Mouse (Mus musculus): ENCODE measurements at regions not wholly inside any gene's neighbourhood (a gene's known extent, or its start where the extent isn't known, plus 50 kb on each side); places are given as distances from the start of the nearest gene placed in this dataset.

- intact Hi-C loops (cut with DNase I): no loop called here
- DNase-seq (ENCODE audit: low spot score in 2 of 2): no peak
Measured at GRCm38 (mm10) chr5:41206462-41206861, 501.5 kb downstream of the Rab28 start.

GRCm38 (mm10) chr5:41204417-41204816 lies 503.5 kb downstream of the Rab28 start:
- no peak for DNase-seq (ENCODE audit: low spot score in 2 of 2)
- intact Hi-C loops (cut with DNase I): no loop called here

GRCm38 (mm10) chr5:41187193-41187592 lies 520.8 kb downstream of the Rab28 start:
- DNase-seq (ENCODE audit: low spot score in 2 of 2): no peak
- intact Hi-C loops (cut with DNase I): no loop called here

GRCm38 (mm10) chr5:41177220-41177619 lies 530.7 kb downstream of the Rab28 start:
- DNase-seq (ENCODE audit: low spot score in 2 of 2): no peak
- intact Hi-C loops (cut with DNase I): no loop called here

GRCm38 (mm10) chr5:41165870-41166626 lies 541.9 kb downstream of the Rab28 start:
- intact Hi-C loops (cut with DNase I): no loop called here
- DNase-seq (ENCODE audit: low spot score in 2 of 2): peak; percentile 5 to 21

GRCm38 (mm10) chr5:41125050-41125449 lies 582.9 kb downstream of the Rab28 start:
- peak in 1 of 2 experiments; percentile 25 for DNase-seq (ENCODE audit: low spot score in 2 of 2)
- intact Hi-C loops (cut with DNase I): loop anchor here (2.0 kb wide), 1 partner anchor 644 kb away; no protein-coding TSS in a partner anchor

GRCm38 (mm10) chr5:41117658-41118057 lies 590.3 kb downstream of the Rab28 start:
- DNase-seq (ENCODE audit: low spot score in 2 of 2): no peak
- intact Hi-C loops (cut with DNase I): no loop called here

GRCm38 (mm10) chr5:41087773-41088172 lies 620.2 kb downstream of the Rab28 start:
- DNase-seq (ENCODE audit: low spot score in 2 of 2): no peak
- intact Hi-C loops (cut with DNase I): no loop called here

- intact Hi-C loops (cut with DNase I): no loop called here
- DNase-seq (ENCODE audit: low spot score in 2 of 2): peak in 1 of 2 experiments; percentile 5
Measured at GRCm38 (mm10) chr5:41076412-41076811, 631.5 kb downstream of the Rab28 start.

GRCm38 (mm10) chr5:41061646-41062045 lies 646.3 kb downstream of the Rab28 start:
- intact Hi-C loops (cut with DNase I): no loop called here
- no peak for DNase-seq (ENCODE audit: low spot score in 2 of 2)

- intact Hi-C loops (cut with DNase I): no loop called here
- DNase-seq (ENCODE audit: low spot score in 2 of 2): no peak
Measured at GRCm38 (mm10) chr5:41061222-41061621, 646.7 kb downstream of the Rab28 start.

- intact Hi-C loops (cut with DNase I): no loop called here
- DNase-seq (ENCODE audit: low spot score in 2 of 2): peak in 1 of 2 experiments; percentile 23
Measured at GRCm38 (mm10) chr5:41058015-41058414, 649.9 kb downstream of the Rab28 start.

- peak; percentile 51 to 55 for DNase-seq (ENCODE audit: low spot score in 2 of 2)
- intact Hi-C loops (cut with DNase I): no loop called here
Measured at GRCm38 (mm10) chr5:41051948-41052347, 656.0 kb downstream of the Rab28 start.

- no peak for DNase-seq (ENCODE audit: low spot score in 2 of 2)
- intact Hi-C loops (cut with DNase I): no loop called here
Measured at GRCm38 (mm10) chr5:41048515-41048914, 659.4 kb downstream of the Rab28 start.

- no peak for DNase-seq (ENCODE audit: low spot score in 2 of 2)
- intact Hi-C loops (cut with DNase I): no loop called here
Measured at GRCm38 (mm10) chr5:41045221-41045620, 662.7 kb downstream of the Rab28 start.

GRCm38 (mm10) chr5:41044465-41044864 lies 663.5 kb downstream of the Rab28 start:
- intact Hi-C loops (cut with DNase I): no loop called here
- peak; percentile 81 to 89 for DNase-seq (ENCODE audit: low spot score in 2 of 2)

- DNase-seq (ENCODE audit: low spot score in 2 of 2): no peak
Measured at GRCm38 (mm10) chr5:41038790-41039189, 669.2 kb downstream of the Rab28 start.

GRCm38 (mm10) chr5:41006692-41007091 lies 701.3 kb downstream of the Rab28 start:
- peak; percentile 2 to 11 for DNase-seq (ENCODE audit: low spot score in 2 of 2)
- intact Hi-C loops (cut with DNase I): no loop called here

More at GRCm38 (mm10) chr5:41038790-41039189, 669.2 kb downstream of the Rab28 start:
- intact Hi-C loops (cut with DNase I): no loop called here

GRCm38 (mm10) chr5:40986562-40986961 lies 721.4 kb downstream of the Rab28 start:
- intact Hi-C loops (cut with DNase I): no loop called here
- DNase-seq (ENCODE audit: low spot score in 2 of 2): no peak

GRCm38 (mm10) chr5:40974892-40975291 lies 733.1 kb downstream of the Rab28 start:
- intact Hi-C loops (cut with DNase I): no loop called here
- DNase-seq (ENCODE audit: low spot score in 2 of 2): no peak

- peak; percentile 85 for DNase-seq (ENCODE audit: low spot score in 2 of 2)
- intact Hi-C loops (cut with DNase I): loop anchor here (10.0 kb wide), 1 partner anchor 838 kb away; no protein-coding TSS in a partner anchor
Measured at GRCm38 (mm10) chr5:40952901-40953595, 754.9 kb downstream of the Rab28 start.
